Mouse (Mus musculus): ENCODE results near the gene Mcm3.
"Not testable (repeated sequence)": the region's sequence is repeated elsewhere in the genome, so short reads cannot be mapped to it uniquely, and the experiment has no call there.

Gene Mcm3

GRCm38 (mm10) chr1:20801682-20802390 is 18.3 kb downstream of the Mcm3 start:
- no peak for DNase-seq (ENCODE audit: low spot score)

GRCm38 (mm10) chr1:20801275-20801674 is 18.8 kb downstream of the Mcm3 start:
- no peak for DNase-seq (ENCODE audit: low spot score)

- no peak for DNase-seq (ENCODE audit: low spot score)
Observed at GRCm38 (mm10) chr1:20795178-20795577, 24.9 kb downstream of the Mcm3 start.

GRCm38 (mm10) chr1:20794760-20795159 is 25.4 kb downstream of the Mcm3 start:
- no peak for DNase-seq (ENCODE audit: low spot score)

GRCm38 (mm10) chr1:20791414-20791813 is 28.7 kb downstream of the Mcm3 start:
- no peak for DNase-seq (ENCODE audit: low spot score)

- not testable (repeated sequence) for DNase-seq (ENCODE audit: low spot score)
Observed at GRCm38 (mm10) chr1:20790517-20790916, 29.6 kb downstream of the Mcm3 start, which contains the start of gene Il17f. TSS of gene Il17f (minus strand) at chr1:20790617.

- DNase-seq (ENCODE audit: low spot score): no peak
Observed at GRCm38 (mm10) chr1:20788419-20788818, 31.7 kb downstream of the Mcm3 start.

- DNase-seq (ENCODE audit: low spot score): no peak
Observed at GRCm38 (mm10) chr1:20787046-20787445, 33.1 kb downstream of the Mcm3 start.

GRCm38 (mm10) chr1:20778366-20778765 is 41.7 kb downstream of the Mcm3 start:
- DNase-seq (ENCODE audit: low spot score): no peak

- not testable (repeated sequence) for DNase-seq (ENCODE audit: low spot score)
Observed at GRCm38 (mm10) chr1:20774026-20774730, 45.9 kb downstream of the Mcm3 start.

GRCm38 (mm10) chr1:20766526-20766925 is 53.6 kb downstream of the Mcm3 start:
- no peak for DNase-seq (ENCODE audit: low spot score)

- no peak for DNase-seq (ENCODE audit: low spot score)
Observed at GRCm38 (mm10) chr1:20761411-20761810, 58.7 kb downstream of the Mcm3 start.

GRCm38 (mm10) chr1:20760331-20760730 is 59.8 kb downstream of the Mcm3 start:
- DNase-seq (ENCODE audit: low spot score): no peak

GRCm38 (mm10) chr1:20759799-20760198 is 60.3 kb downstream of the Mcm3 start:
- no peak for DNase-seq (ENCODE audit: low spot score)

- no peak for DNase-seq (ENCODE audit: low spot score)
Observed at GRCm38 (mm10) chr1:20757586-20757985, 62.5 kb downstream of the Mcm3 start.

- DNase-seq (ENCODE audit: low spot score): no peak
Observed at GRCm38 (mm10) chr1:20754439-20754838, 65.7 kb downstream of the Mcm3 start.
